9 mouse cellular contexts compared by ENCODE assay signal in genomic region chrX:56730828-56731305, GRCm38 (mm10). TPM values are rescaled to one million over a fixed set of nuclear protein-coding genes. Genes with fewer than 3 reads are reported as not detected.
DNase-seq lines count a peak whose midpoint lies in the region; ATAC-seq and TF ChIP-seq lines count a peak whose summit lies in the region.
"Had no signal": no experiment of that assay in that cellular context is flagged by ENCODE, and none has a peak within 500 bp of the region (broad histone marks: within the 10 kb centered on the region; RNA-seq: fewer than 3 reads in every experiment).

No protein-coding gene starts in this region.

- no peaks in the 10 kb centered on the region for H3K36me3 ChIP-seq in heart, embryonic 11.5 days (ENCODE audit: control insufficient read depth, insufficient read depth, low read length)
- no peaks in the 10 kb centered on the region for H3K36me3 ChIP-seq in C2C12 (ENCODE audit: control insufficient read depth, insufficient read depth)
- no peaks in the 10 kb centered on the region for H3K36me3 ChIP-seq in embryonic facial prominence, embryonic 15.5 days
- H3K36me3 ChIP-seq in limb, embryonic 15.5 days, result no peaks in the 10 kb centered on the region

- H3K9ac ChIP-seq in heart, embryonic 11.5 days (ENCODE audit: low read depth, low read length), result peak overlapping the region; percentile 64
- peak overlapping the region; percentile 23; the same call in 1 of the 2 replicates for H3K9ac ChIP-seq in embryonic facial prominence, embryonic 15.5 days
- H3K9ac ChIP-seq in limb, embryonic 15.5 days, result peak overlapping the region; percentile 26; the same call in 1 of the 2 replicates

- no peaks in the 10 kb centered on the region for H3K79me2 ChIP-seq in C2C12 (ENCODE audit: control insufficient read depth, insufficient read depth)

- H3K4me1 ChIP-seq in heart, embryonic 11.5 days (ENCODE audit: control insufficient read depth, insufficient read depth, low read length), result no peaks in the 10 kb centered on the region
- H3K4me1 ChIP-seq in embryonic facial prominence, embryonic 15.5 days, result no peaks in the 10 kb centered on the region
- no peaks in the 10 kb centered on the region for H3K4me1 ChIP-seq in limb, embryonic 15.5 days

- H3ac ChIP-seq in C2C12 (ENCODE audit: control insufficient read depth, insufficient read length, low read depth), result peak overlapping the region; percentile 69

- 15% methylated on average over 10 of the region's 10 CpGs for WGBS in heart, embryonic 11.5 days (ENCODE audit: insufficient replicate concordance)
- WGBS in embryonic facial prominence, embryonic 15.5 days, result 23% methylated on average over 10 of the region's 10 CpGs
- WGBS in limb, embryonic 15.5 days, result 27% methylated on average over 10 of the region's 10 CpGs

- ATAC-seq in heart, embryonic 11.5 days (replicated peaks; ENCODE audit: insufficient number of reproducible peaks, low FRiP score, low TSS enrichment), result no peak
- no peak for ATAC-seq in embryonic facial prominence, embryonic 15.5 days (ENCODE audit: insufficient number of reproducible peaks, low FRiP score, low TSS enrichment, low read depth)
- no peak; the same call in 1 of the 2 replicates for ATAC-seq in limb, embryonic 15.5 days (ENCODE audit: insufficient number of reproducible peaks, low FRiP score, low TSS enrichment, low read depth)

- DNase-seq in heart, postnatal 4 days, result no peak
- no peak for DNase-seq in ovary, postnatal 14 days (ENCODE audit: low spot score)
- DNase-seq in urinary bladder, postnatal 14 days (ENCODE audit: low spot score), result no peak
- no peak for DNase-seq in thymus, postnatal 36 days

- peak overlapping the region; percentile 64 for H3K4me2 ChIP-seq in heart, embryonic 11.5 days
- H3K4me2 ChIP-seq in embryonic facial prominence, embryonic 15.5 days (replicated peaks), result peak overlapping the region; percentile 58
- peak overlapping the region; percentile 54 for H3K4me2 ChIP-seq in limb, embryonic 15.5 days

- peak overlapping the region; percentile 59 for H3K4me3 ChIP-seq in heart, embryonic 11.5 days (ENCODE audit: low read depth, low read length)
- no peak overlapping the region for H3K4me3 ChIP-seq in C2C12 (ENCODE audit: insufficient read depth, poor library complexity, severe bottlenecking)
- peak overlapping the region; percentile 50 for H3K4me3 ChIP-seq in embryonic facial prominence, embryonic 15.5 days (replicated peaks)
- H3K4me3 ChIP-seq in limb, embryonic 15.5 days, result peak overlapping the region; percentile 51

- H3K9me3 ChIP-seq in heart, embryonic 11.5 days (replicated peaks; ENCODE audit: control insufficient read depth, low read length), result no peaks in the 10 kb centered on the region
- no peaks in the 10 kb centered on the region for H3K9me3 ChIP-seq in embryonic facial prominence, embryonic 15.5 days (replicated peaks)
- no peaks in the 10 kb centered on the region for H3K9me3 ChIP-seq in limb, embryonic 15.5 days

- peak overlapping the region; percentile 77 for H3K27ac ChIP-seq in heart, embryonic 11.5 days (ENCODE audit: low read depth, low read length)
- peak overlapping the region; percentile 39 for H3K27ac ChIP-seq in embryonic facial prominence, embryonic 15.5 days (replicated peaks)
- H3K27ac ChIP-seq in limb, embryonic 15.5 days, result peak overlapping the region; percentile 67

- no peaks in the 10 kb centered on the region for H3K79me3 ChIP-seq in C2C12 (ENCODE audit: low read depth)

- no peak for TF ChIP-seq CTCF in C2C12 (IDR thresholded peaks at IDR 0.05; ENCODE audit: control insufficient read depth, insufficient read depth, insufficient read length)

- H3K27me3 ChIP-seq in heart, embryonic 11.5 days (ENCODE audit: control insufficient read depth, insufficient read depth, low read length), result 0 out of 2 replicates have a peak, but pooled peaks cover 4% of the 10 kb centered on the region
- no peaks in the 10 kb centered on the region for H3K27me3 ChIP-seq in C2C12 (ENCODE audit: control insufficient read depth, insufficient read depth, insufficient read length)
- no peaks in the 10 kb centered on the region for H3K27me3 ChIP-seq in embryonic facial prominence, embryonic 15.5 days
- no peaks in the 10 kb centered on the region for H3K27me3 ChIP-seq in limb, embryonic 15.5 days

TF ChIP-seq in C2C12, 6 proteins besides CTCF, POLR2A, EP300 and RAD21:
- TF ChIP-seq MYOG (IDR thresholded peaks at IDR 0.05; ENCODE audit: control insufficient read depth, extremely low read depth, insufficient read length), result no peak
- TF ChIP-seq MYOD1 (IDR thresholded peaks at IDR 0.05; ENCODE audit: control insufficient read depth, insufficient read length, low read depth), result no peak
- TF ChIP-seq FOSL1 (IDR thresholded peaks at IDR 0.05; ENCODE audit: insufficient read depth, low read length, poor library complexity, severe bottlenecking), result no peak
- TF ChIP-seq MAX (IDR thresholded peaks at IDR 0.05), result no peak
- TF ChIP-seq CEBPB (IDR thresholded peaks at IDR 0.05; ENCODE audit: low read depth), result no peak
- TF ChIP-seq USF1 (IDR thresholded peaks at IDR 0.05; ENCODE audit: low read depth), result no peak

RNA-seq across cellular contexts. Expression of gene Fhl1, which starts 0.7 kb away (rescaled TPM):
- polyA plus RNA-seq in heart, embryonic 11.5 days (2014; fragmentation: Nextera tagmentation; extraction: Ambion mirVana), result 135 and 137 TPM in 2 replicates
- total RNA-seq in heart, postnatal 4 days (2021), result 100 to 1,000 TPM; 278 to 293 TPM
- polyA plus RNA-seq in C2C12 (2012; fragmentation: generic; extraction: Trizol), result 42.8 TPM
- 166 and 190 TPM in 2 replicates for polyA plus RNA-seq in embryonic facial prominence, embryonic 15.5 days (2015; fragmentation: Nextera tagmentation; extraction: Ambion mirVana)
- polyA plus RNA-seq in limb, embryonic 15.5 days (2015; fragmentation: Nextera tagmentation; extraction: Ambion mirVana), result 143 and 368 TPM in 2 replicates
- total RNA-seq: MEL had no signal
